Mouse (Mus musculus) testis, postnatal 10 days (tissue): ENCODE measurements around the gene Polr2f.
A peak's percentile ranks its signal among the peaks of the same experiment; 100 is the strongest.

Source experiments
- DNase-seq: peaks from one replicate; pipeline ENCODE4 v3.0.0; 2021; ENCODE audit warnings: low spot score

The Polr2f gene

GRCm38 (mm10) chr15:79140866-79141565, at the start of gene Polr2f, which contains the start of gene 1700088E04Rik:
Polr2f (plus strand) TSS chr15:79141009.
1700088E04Rik (minus strand) TSS chr15:79141253.
- DNase-seq = peak; percentile 97

- DNase-seq = no peak
These were observed 48.5 kb upstream of the Polr2f start for GRCm38 (mm10) chr15:79092284-79092683.

- peak; percentile 70 for DNase-seq
These were observed 47.5 kb upstream of the Polr2f start for GRCm38 (mm10) chr15:79093083-79093839.

GRCm38 (mm10) chr15:79095483-79095882, 45.3 kb upstream of the Polr2f start:
- no peak for DNase-seq

- DNase-seq = peak; percentile 59
These were observed 44.3 kb upstream of the Polr2f start for GRCm38 (mm10) chr15:79096556-79096955.

GRCm38 (mm10) chr15:79097135-79097534, 43.7 kb upstream of the Polr2f start:
- no peak for DNase-seq

- peak; percentile 57 for DNase-seq
These were observed 43.2 kb upstream of the Polr2f start for GRCm38 (mm10) chr15:79097611-79098025.

GRCm38 (mm10) chr15:79098220-79098619, 42.6 kb upstream of the Polr2f start:
- DNase-seq = no peak

- no peak for DNase-seq
These were observed 41.9 kb upstream of the Polr2f start for GRCm38 (mm10) chr15:79098868-79099267.

GRCm38 (mm10) chr15:79099456-79099855, 41.4 kb upstream of the Polr2f start:
- DNase-seq = no peak

GRCm38 (mm10) chr15:79100391-79100790, 40.4 kb upstream of the Polr2f start:
- no peak for DNase-seq

- no peak for DNase-seq
These were observed 39.3 kb upstream of the Polr2f start for GRCm38 (mm10) chr15:79101531-79101930.

GRCm38 (mm10) chr15:79103264-79103663, 37.5 kb upstream of the Polr2f start:
- DNase-seq = no peak

GRCm38 (mm10) chr15:79105804-79106203, 35.0 kb upstream of the Polr2f start:
- no peak for DNase-seq

- no peak for DNase-seq
These were observed 32.8 kb upstream of the Polr2f start for GRCm38 (mm10) chr15:79107966-79108365.

- DNase-seq = peak; percentile 86
These were observed 32.1 kb upstream of the Polr2f start, which contains the start of gene Micall1 for GRCm38 (mm10) chr15:79108421-79109320. Micall1 (plus strand) TSS chr15:79108898.

- peak; percentile 78 for DNase-seq
These were observed 31.4 kb upstream of the Polr2f start for GRCm38 (mm10) chr15:79109321-79109934.

- no peak for DNase-seq
These were observed 30.8 kb upstream of the Polr2f start for GRCm38 (mm10) chr15:79110031-79110430.

GRCm38 (mm10) chr15:79110528-79110927, 30.3 kb upstream of the Polr2f start:
- DNase-seq = no peak

- peak; percentile 53 for DNase-seq
These were observed 29.0 kb upstream of the Polr2f start for GRCm38 (mm10) chr15:79111774-79112173.

- no peak for DNase-seq
These were observed 25.5 kb upstream of the Polr2f start for GRCm38 (mm10) chr15:79115276-79115675.

GRCm38 (mm10) chr15:79119491-79119890, 21.3 kb upstream of the Polr2f start:
- DNase-seq = no peak
